Mouse (Mus musculus) ES-Bruce4 (cell line): ENCODE measurements around the gene Inpp5e.

ENCODE experiments used
- CTCF ChIP-seq: IDR thresholded peaks from one replicate; pipeline ENCODE4 v1.8.1; 2011; ENCODE audit warnings: low read depth, low read length
- EP300 ChIP-seq: IDR thresholded peaks from 2 replicates; pipeline ENCODE4 v1.6.1; 2011; ENCODE audit warnings: low read depth, low read length; ENCODE audit not compliant: insufficient read depth
- POLR2A ChIP-seq: IDR thresholded peaks from one replicate; pipeline ENCODE4 v1.8.1; 2011; ENCODE audit warnings: low read length; ENCODE audit not compliant: insufficient read depth

DNA sequence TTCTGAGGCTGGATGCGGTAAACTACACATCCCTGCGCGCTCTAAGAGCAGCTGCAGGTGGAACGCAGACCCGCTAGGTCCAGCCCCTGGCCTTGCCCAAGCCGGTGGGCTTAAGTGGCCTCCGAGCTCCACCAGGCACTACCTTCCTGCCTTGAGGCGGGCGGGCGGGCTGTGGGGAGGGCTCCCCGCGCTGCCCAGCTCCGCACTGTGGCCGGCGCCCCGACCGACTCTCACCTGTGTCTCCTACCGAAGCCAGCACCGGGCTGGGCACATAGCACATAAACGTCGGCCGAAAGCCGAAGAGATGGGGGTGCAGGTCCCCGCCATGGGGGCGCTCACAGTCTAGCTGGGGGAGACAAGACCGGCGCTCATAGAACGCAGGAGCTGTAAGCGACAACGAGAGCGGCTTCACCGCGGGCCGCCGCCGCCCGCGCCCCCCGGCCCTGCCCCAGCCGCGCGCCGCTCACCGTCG lies 20.3 kb downstream of the Inpp5e start:
- TF ChIP-seq CTCF (no peak), POLR2A (no peak), EP300 (no peak)
